Mouse (Mus musculus): Measurements from ENCODE around the gene Itgb8. TPM values are rescaled to one million over a fixed set of nuclear protein-coding genes. Genes with fewer than 3 reads are reported as not detected.

Itgb8 gene
- polyA plus RNA-seq (2015; fragmentation: Nextera tagmentation; extraction: Ambion mirVana) = 3.4 and 4.5 TPM in 2 replicates

- peak within 1 kb of the TSS; percentile 66 for H3K4me3 ChIP-seq (ENCODE audit: low read length)
- H3K9me3 ChIP-seq (ENCODE audit: low read length) = no peaks in the 10 kb centered on the region
- peak within 1 kb of the TSS; percentile 79 for H3K9ac ChIP-seq (replicated peaks; ENCODE audit: low read length)
- H3K27me3 ChIP-seq (ENCODE audit: insufficient read depth, low read length) = no peaks in the 10 kb centered on the region
- H3K4me1 ChIP-seq (ENCODE audit: insufficient read depth, low read length) = peaks cover 21% of the 10 kb centered on the region
- peak within 1 kb of the TSS; percentile 84 for H3K4me2 ChIP-seq (replicated peaks; ENCODE audit: low read depth, low read length)
- under 1% methylated on average over 29 of the region's 29 CpGs for WGBS
- ATAC-seq (ENCODE audit: low FRiP score, low TSS enrichment) = peak; percentile 97
- H3K27ac ChIP-seq (ENCODE audit: low read length) = peak within 1 kb of the TSS; percentile 83
- H3K36me3 ChIP-seq (ENCODE audit: insufficient read depth, low read length) = no peaks in the 10 kb centered on the region
Observed at GRCm38 (mm10) chr12:119238696-119239415, at the start of gene Itgb8. Gene Itgb8, minus strand, starts transcription at chr12:119238802.

DNA sequence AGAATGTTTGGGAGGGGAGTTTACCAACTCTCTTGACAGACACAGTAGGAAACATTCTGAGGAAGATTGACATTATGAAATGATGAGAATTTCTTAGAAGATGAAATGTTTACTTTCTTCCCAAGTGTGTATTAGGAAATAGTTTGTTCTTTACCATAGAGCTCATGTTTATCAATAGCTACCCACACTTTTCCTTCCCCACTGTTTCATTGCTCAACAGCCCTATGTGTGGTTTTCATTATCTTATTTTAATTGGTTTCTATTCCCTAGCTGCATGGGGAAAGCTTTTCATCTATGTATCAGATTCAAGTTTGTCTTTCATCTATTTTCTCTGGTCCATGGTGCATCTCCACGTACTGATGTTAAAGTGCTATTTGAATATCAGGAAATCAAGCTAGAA, 37.7 kb upstream of the Itgb8 start:
- Histone ChIP-seq H3K9me3 (ENCODE audit: low read length) (no peaks in the 10 kb centered on the region), H3K9ac (replicated peaks; ENCODE audit: low read length) (no peak overlapping the region), H3K27me3 (ENCODE audit: insufficient read depth, low read length) (no peaks in the 10 kb centered on the region), H3K4me3 (ENCODE audit: low read length) (no peak overlapping the region), H3K27ac (ENCODE audit: low read length) (no peak overlapping the region), H3K4me2 (replicated peaks; ENCODE audit: low read depth, low read length) (no peak overlapping the region), H3K4me1 (ENCODE audit: insufficient read depth, low read length) (no peaks in the 10 kb centered on the region), H3K36me3 (ENCODE audit: insufficient read depth, low read length) (no peaks in the 10 kb centered on the region)
- WGBS = 80% methylated on average over 1 of the region's 1 CpGs
- no peak for ATAC-seq (ENCODE audit: low FRiP score, low TSS enrichment)

- Histone ChIP-seq H3K27ac (ENCODE audit: low read length) (no peak overlapping the region), H3K9ac (replicated peaks; ENCODE audit: low read length) (no peak overlapping the region), H3K4me2 (replicated peaks; ENCODE audit: low read depth, low read length) (no peak overlapping the region), H3K27me3 (ENCODE audit: insufficient read depth, low read length) (no peaks in the 10 kb centered on the region), H3K9me3 (ENCODE audit: low read length) (no peaks in the 10 kb centered on the region), H3K36me3 (ENCODE audit: insufficient read depth, low read length) (no peaks in the 10 kb centered on the region), H3K4me3 (ENCODE audit: low read length) (no peak overlapping the region), H3K4me1 (ENCODE audit: insufficient read depth, low read length) (no peaks in the 10 kb centered on the region)
- 15% methylated on average over 1 of the region's 1 CpGs for WGBS
- ATAC-seq (ENCODE audit: low FRiP score, low TSS enrichment) = no peak
Observed at GRCm38 (mm10) chr12:119273605-119274004, 35.0 kb upstream of the Itgb8 start.

- Histone ChIP-seq H3K4me3 (ENCODE audit: low read length) (no peak overlapping the region), H3K9me3 (ENCODE audit: low read length) (no peaks in the 10 kb centered on the region), H3K36me3 (ENCODE audit: insufficient read depth, low read length) (no peaks in the 10 kb centered on the region), H3K4me2 (replicated peaks; ENCODE audit: low read depth, low read length) (no peak overlapping the region), H3K27ac (ENCODE audit: low read length) (no peak overlapping the region), H3K27me3 (ENCODE audit: insufficient read depth, low read length) (no peaks in the 10 kb centered on the region), H3K9ac (replicated peaks; ENCODE audit: low read length) (no peak overlapping the region), H3K4me1 (ENCODE audit: insufficient read depth, low read length) (no peaks in the 10 kb centered on the region)
- 83% methylated on average over 1 of the region's 1 CpGs for WGBS
- ATAC-seq (ENCODE audit: low FRiP score, low TSS enrichment) = no peak
Observed at GRCm38 (mm10) chr12:119271964-119272363, 33.4 kb upstream of the Itgb8 start.

GRCm38 (mm10) chr12:119270036-119270435, 31.4 kb upstream of the Itgb8 start:
- H3K9ac ChIP-seq (replicated peaks; ENCODE audit: low read length) = no peak overlapping the region
- H3K36me3 ChIP-seq (ENCODE audit: insufficient read depth, low read length) = no peaks in the 10 kb centered on the region
- WGBS = 72% methylated on average over 2 of the region's 2 CpGs
- no peaks in the 10 kb centered on the region for H3K4me1 ChIP-seq (ENCODE audit: insufficient read depth, low read length)
- H3K4me2 ChIP-seq (replicated peaks; ENCODE audit: low read depth, low read length) = no peak overlapping the region
- no peak overlapping the region for H3K27ac ChIP-seq (ENCODE audit: low read length)
- H3K27me3 ChIP-seq (ENCODE audit: insufficient read depth, low read length) = no peaks in the 10 kb centered on the region
- H3K9me3 ChIP-seq (ENCODE audit: low read length) = no peaks in the 10 kb centered on the region
- H3K4me3 ChIP-seq (ENCODE audit: low read length) = no peak overlapping the region
- no peak for ATAC-seq (ENCODE audit: low FRiP score, low TSS enrichment)

GRCm38 (mm10) chr12:119268723-119269122, 30.1 kb upstream of the Itgb8 start:
- no peak for ATAC-seq (ENCODE audit: low FRiP score, low TSS enrichment)
- Histone ChIP-seq H3K27me3 (ENCODE audit: insufficient read depth, low read length) (no peaks in the 10 kb centered on the region), H3K27ac (ENCODE audit: low read length) (no peak overlapping the region), H3K4me3 (ENCODE audit: low read length) (no peak overlapping the region), H3K4me2 (replicated peaks; ENCODE audit: low read depth, low read length) (no peak overlapping the region), H3K9ac (replicated peaks; ENCODE audit: low read length) (no peak overlapping the region), H3K36me3 (ENCODE audit: insufficient read depth, low read length) (no peaks in the 10 kb centered on the region), H3K4me1 (ENCODE audit: insufficient read depth, low read length) (no peaks in the 10 kb centered on the region), H3K9me3 (ENCODE audit: low read length) (no peaks in the 10 kb centered on the region)
- 60% methylated on average over 1 of the region's 1 CpGs for WGBS

DNA sequence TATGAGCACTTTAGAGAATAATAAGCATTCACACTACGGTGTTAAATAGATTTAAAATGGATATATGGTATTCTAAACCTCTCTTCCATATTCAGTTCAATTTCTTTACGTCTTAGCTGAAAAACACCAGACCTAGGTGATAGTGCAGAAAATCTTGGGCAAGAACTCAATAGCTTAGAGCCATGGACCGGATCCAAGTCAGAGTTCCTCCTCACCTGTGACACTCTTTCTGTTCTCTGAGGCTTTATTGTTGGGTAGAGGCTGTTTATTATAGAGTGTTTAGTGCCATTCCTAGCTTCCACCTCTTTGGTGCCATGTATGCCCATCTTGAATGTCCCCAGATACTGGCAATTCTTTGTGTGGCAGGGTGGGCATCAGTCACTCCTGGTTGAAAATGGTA, 25.9 kb upstream of the Itgb8 start:
- 93% methylated on average over 3 of the region's 3 CpGs for WGBS
- ATAC-seq (ENCODE audit: low FRiP score, low TSS enrichment) = no peak
- Histone ChIP-seq H3K4me1 (ENCODE audit: insufficient read depth, low read length) (no peaks in the 10 kb centered on the region), H3K4me3 (ENCODE audit: low read length) (no peak overlapping the region), H3K27ac (ENCODE audit: low read length) (no peak overlapping the region), H3K36me3 (ENCODE audit: insufficient read depth, low read length) (no peaks in the 10 kb centered on the region), H3K9me3 (ENCODE audit: low read length) (no peaks in the 10 kb centered on the region), H3K9ac (replicated peaks; ENCODE audit: low read length) (no peak overlapping the region), H3K4me2 (replicated peaks; ENCODE audit: low read depth, low read length) (no peak overlapping the region), H3K27me3 (ENCODE audit: insufficient read depth, low read length) (no peaks in the 10 kb centered on the region)

- H3K27ac ChIP-seq (ENCODE audit: low read length) = no peak overlapping the region
- no peak overlapping the region for H3K9ac ChIP-seq (replicated peaks; ENCODE audit: low read length)
- WGBS = 18% methylated on average over 1 of the region's 1 CpGs
- H3K36me3 ChIP-seq (ENCODE audit: insufficient read depth, low read length) = no peaks in the 10 kb centered on the region
- ATAC-seq (ENCODE audit: low FRiP score, low TSS enrichment) = no peak
- no peak overlapping the region for H3K4me2 ChIP-seq (replicated peaks; ENCODE audit: low read depth, low read length)
- H3K4me3 ChIP-seq (ENCODE audit: low read length) = no peak overlapping the region
- no peaks in the 10 kb centered on the region for H3K27me3 ChIP-seq (ENCODE audit: insufficient read depth, low read length)
- no peaks in the 10 kb centered on the region for H3K9me3 ChIP-seq (ENCODE audit: low read length)
- no peaks in the 10 kb centered on the region for H3K4me1 ChIP-seq (ENCODE audit: insufficient read depth, low read length)
Observed at GRCm38 (mm10) chr12:119248581-119248980, 10.0 kb upstream of the Itgb8 start.

- H3K9me3 ChIP-seq (ENCODE audit: low read length) = no peaks in the 10 kb centered on the region
- no peak overlapping the region for H3K27ac ChIP-seq (ENCODE audit: low read length)
- 49% methylated on average over 1 of the region's 1 CpGs for WGBS
- no peaks in the 10 kb centered on the region for H3K36me3 ChIP-seq (ENCODE audit: insufficient read depth, low read length)
- peaks cover 16% of the 10 kb centered on the region for H3K4me1 ChIP-seq (ENCODE audit: insufficient read depth, low read length)
- H3K4me3 ChIP-seq (ENCODE audit: low read length) = no peak overlapping the region
- no peak for ATAC-seq (ENCODE audit: low FRiP score, low TSS enrichment)
- H3K4me2 ChIP-seq (replicated peaks; ENCODE audit: low read depth, low read length) = no peak overlapping the region
- no peaks in the 10 kb centered on the region for H3K27me3 ChIP-seq (ENCODE audit: insufficient read depth, low read length)
- no peak overlapping the region for H3K9ac ChIP-seq (replicated peaks; ENCODE audit: low read length)
Observed at GRCm38 (mm10) chr12:119241071-119241470, 2.5 kb upstream of the Itgb8 start.

DNA sequence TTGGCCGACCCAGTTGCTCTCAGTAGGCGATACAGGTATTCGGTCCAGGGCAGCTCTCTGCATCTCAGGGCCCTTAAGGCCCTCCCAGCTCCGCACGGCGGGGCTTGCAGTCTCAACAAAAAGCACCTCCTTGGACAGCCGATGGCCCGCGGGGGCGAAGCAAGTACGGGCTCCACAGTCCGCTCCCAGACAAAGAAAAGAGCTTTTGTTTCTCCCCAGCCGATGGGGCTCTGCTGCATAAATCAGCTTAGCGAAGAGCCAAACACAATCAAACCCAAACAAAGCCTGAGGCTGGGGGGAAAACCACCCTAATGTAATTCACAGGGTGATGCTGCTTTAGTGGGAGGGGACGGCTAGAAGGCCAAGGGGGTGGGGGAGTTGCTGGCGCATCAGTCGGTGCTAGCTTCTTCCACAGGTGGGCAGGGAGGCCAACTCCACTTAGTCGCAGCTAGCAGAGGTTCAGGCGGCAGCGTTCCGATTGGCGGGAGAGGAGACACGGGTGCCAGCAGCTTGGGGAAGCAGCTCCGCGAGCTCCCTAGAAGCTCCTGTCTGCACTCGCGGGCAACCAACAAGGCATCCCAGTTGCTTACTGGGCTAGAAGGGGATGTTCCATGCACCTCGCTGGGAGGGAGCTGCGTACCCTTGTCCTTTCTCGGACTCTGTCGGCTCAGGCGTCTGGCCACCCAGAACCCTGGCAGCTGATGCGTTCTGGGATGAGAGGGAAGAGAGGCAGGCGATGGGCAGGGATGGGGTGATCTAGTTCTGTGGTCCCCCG, 494 bp downstream of the Itgb8 start:
- H3K4me1 ChIP-seq (ENCODE audit: insufficient read depth, low read length) = peaks cover 21% of the 10 kb centered on the region

More for the DNA sequence above, 494 bp downstream of the Itgb8 start:
- Histone ChIP-seq H3K4me2 (replicated peaks; ENCODE audit: low read depth, low read length) (peak overlapping the region; percentile 84), H3K4me3 (ENCODE audit: low read length) (peak overlapping the region; percentile 66), H3K27ac (ENCODE audit: low read length) (peak overlapping the region; percentile 83), H3K27me3 (ENCODE audit: insufficient read depth, low read length) (no peaks in the 10 kb centered on the region), H3K36me3 (ENCODE audit: insufficient read depth, low read length) (no peaks in the 10 kb centered on the region), H3K9me3 (ENCODE audit: low read length) (no peaks in the 10 kb centered on the region), H3K9ac (replicated peaks; ENCODE audit: low read length) (peak overlapping the region; percentile 79)
- WGBS = under 1% methylated on average over 35 of the region's 35 CpGs
- peak; percentile 84 for ATAC-seq (ENCODE audit: low FRiP score, low TSS enrichment)
